Mouse (Mus musculus) C2C12 (cell line): ENCODE results near the gene Btk. TPM values are rescaled to one million over a fixed set of nuclear protein-coding genes. Genes with fewer than 3 reads are reported as not detected.

ENCODE experiments used
- H3K27me3 ChIP-seq: one replicate; pipeline ENCODE4 v1.6.1; 2011; ENCODE audit not compliant: control insufficient read depth, insufficient read depth, insufficient read length
- H3K36me3 ChIP-seq: one replicate; pipeline ENCODE4 v1.6.1; 2011; ENCODE audit not compliant: control insufficient read depth, insufficient read depth
- H3K4me3 ChIP-seq: one replicate; pipeline ENCODE4 v1.5.1; 2011; ENCODE audit warnings: mild to moderate bottlenecking, control low read depth; ENCODE audit not compliant: poor library complexity, insufficient read depth, severe bottlenecking
- H3K79me2 ChIP-seq: one replicate; pipeline ENCODE4 v1.6.1; 2011; ENCODE audit not compliant: control insufficient read depth, insufficient read depth
- H3K79me3 ChIP-seq: one replicate; pipeline ENCODE4 v1.6.1; 2011; ENCODE audit warnings: low read depth, control low read depth
- H3ac ChIP-seq: one replicate; pipeline ENCODE3; 2011; ENCODE audit warnings: low read depth; ENCODE audit not compliant: control insufficient read depth, insufficient read length
- CEBPB ChIP-seq: IDR thresholded peaks from one replicate; pipeline ENCODE4 v1.6.1; 2011; ENCODE audit warnings: low read depth, mild to moderate bottlenecking, control low read depth, moderate library complexity
- CTCF ChIP-seq: IDR thresholded peaks from one replicate; pipeline ENCODE4 v1.5.1; 2011; ENCODE audit not compliant: control insufficient read depth, insufficient read depth, insufficient read length
- FOSL1 ChIP-seq: IDR thresholded peaks from one replicate; pipeline ENCODE4 v1.8.0; 2011; ENCODE audit warnings: mild to moderate bottlenecking, low read length; ENCODE audit not compliant: poor library complexity, insufficient read depth, severe bottlenecking
- MAX ChIP-seq: IDR thresholded peaks from one replicate; pipeline ENCODE4 v1.6.1; 2011; ENCODE audit warnings: mild to moderate bottlenecking, control low read depth
- MYOD1 ChIP-seq: IDR thresholded peaks from one replicate; pipeline ENCODE4 v1.6.1; 2011; ENCODE audit warnings: low read depth; ENCODE audit not compliant: control insufficient read depth, insufficient read length
- MYOG ChIP-seq: IDR thresholded peaks from one replicate; pipeline ENCODE4 v1.6.1; 2011; ENCODE audit not compliant: control insufficient read depth, insufficient read length; ENCODE audit errors: extremely low read depth
- USF1 ChIP-seq: IDR thresholded peaks from one replicate; pipeline ENCODE4 v1.6.1; 2011; ENCODE audit warnings: low read depth, mild to moderate bottlenecking, control low read depth, moderate library complexity
- polyA plus RNA-seq: library from polyadenylated mRNA; unstranded; fragments of >200 nt; fragmentation: generic; extraction: Trizol; gene quantifications from one replicate; pipeline ENCODE4 v1.2.1, GENCODE M21; 2012; ENCODE audit warnings: missing spikeins

The Btk gene
- polyA plus RNA-seq, 1 experiment = not detected

GRCm38 (mm10) chrX:134588261-134588660 is 4.9 kb upstream of the Btk start:
- Histone ChIP-seq H3K4me3 (no peak overlapping the region), H3K27me3 (no peaks in the 10 kb centered on the region), H3K36me3 (peaks cover 18% of the 10 kb centered on the region), H3K79me3 (peaks cover 16% of the 10 kb centered on the region), H3K79me2 (peaks cover 24% of the 10 kb centered on the region), H3ac (no peak overlapping the region)
- TF ChIP-seq MYOG (no peak), FOSL1 (no peak), CTCF (no peak), MAX (no peak), CEBPB (no peak), MYOD1 (no peak), USF1 (no peak)

- TF ChIP-seq MYOG (no peak), MYOD1 (no peak), CEBPB (no peak), MAX (no peak), CTCF (no peak), USF1 (no peak), FOSL1 (no peak)
- H3K4me3 ChIP-seq = peak overlapping the region; percentile 46
- H3K79me3 ChIP-seq = peaks cover 16% of the 10 kb centered on the region
- no peaks in the 10 kb centered on the region for H3K27me3 ChIP-seq
- H3K36me3 ChIP-seq = peaks cover 18% of the 10 kb centered on the region
- H3ac ChIP-seq = peak overlapping the region; percentile 81
- peaks cover 24% of the 10 kb centered on the region for H3K79me2 ChIP-seq
Observed at GRCm38 (mm10) chrX:134586447-134586846, 3.1 kb upstream of the Btk start.

- TF ChIP-seq CEBPB (no peak), MYOD1 (no peak), CTCF (peak; percentile 37), MAX (peak; percentile 51)
- Histone ChIP-seq H3K79me2 (peaks cover 24% of the 10 kb centered on the region), H3K79me3 (peaks cover 16% of the 10 kb centered on the region), H3ac (peak within 1 kb of the TSS; percentile 81), H3K27me3 (no peaks in the 10 kb centered on the region), H3K4me3 (peak within 1 kb of the TSS; percentile 46), H3K36me3 (peaks cover 18% of the 10 kb centered on the region)
Observed at GRCm38 (mm10) chrX:134585103-134586002, 2.0 kb upstream of the Btk start, which contains the start of gene Rpl36a. Rpl36a (plus strand) TSS chrX:134585654.

- no peak overlapping the region for H3K4me3 ChIP-seq
- no peak overlapping the region for H3ac ChIP-seq
- no peaks in the 10 kb centered on the region for H3K27me3 ChIP-seq
- TF ChIP-seq MAX (no peak), FOSL1 (no peak), CTCF (no peak)
- H3K79me2 ChIP-seq = peaks cover 18% of the 10 kb centered on the region
- H3K79me3 ChIP-seq = peaks cover 16% of the 10 kb centered on the region
- H3K36me3 ChIP-seq = peaks cover 11% of the 10 kb centered on the region
Observed at GRCm38 (mm10) chrX:134582270-134582669, 1.1 kb downstream of the Btk start.

GRCm38 (mm10) chrX:134580528-134581305 is 2.7 kb downstream of the Btk start:
- Histone ChIP-seq H3K79me2 (peaks cover 2% of the 10 kb centered on the region), H3K36me3 (no peaks in the 10 kb centered on the region), H3K27me3 (no peaks in the 10 kb centered on the region), H3ac (no peak overlapping the region), H3K79me3 (peaks cover 2% of the 10 kb centered on the region), H3K4me3 (no peak overlapping the region)
- TF ChIP-seq CTCF = no peak
- no peak for TF ChIP-seq MAX
- TF ChIP-seq USF1 = no peak
- no peak for TF ChIP-seq MYOD1
- TF ChIP-seq MYOG = no peak
- no peak for TF ChIP-seq CEBPB
- no peak for TF ChIP-seq FOSL1
